Mouse (Mus musculus) heart, adult 9 months (tissue): Measurements from ENCODE around the gene 1600014C10Rik.

Source experiments
- DNase-seq, 2 experiments: peaks; one replicate each; pipeline ENCODE4 v3.0.0; 2022; ENCODE audit warnings: low spot score in 2 of 2

Gene 1600014C10Rik

DNA sequence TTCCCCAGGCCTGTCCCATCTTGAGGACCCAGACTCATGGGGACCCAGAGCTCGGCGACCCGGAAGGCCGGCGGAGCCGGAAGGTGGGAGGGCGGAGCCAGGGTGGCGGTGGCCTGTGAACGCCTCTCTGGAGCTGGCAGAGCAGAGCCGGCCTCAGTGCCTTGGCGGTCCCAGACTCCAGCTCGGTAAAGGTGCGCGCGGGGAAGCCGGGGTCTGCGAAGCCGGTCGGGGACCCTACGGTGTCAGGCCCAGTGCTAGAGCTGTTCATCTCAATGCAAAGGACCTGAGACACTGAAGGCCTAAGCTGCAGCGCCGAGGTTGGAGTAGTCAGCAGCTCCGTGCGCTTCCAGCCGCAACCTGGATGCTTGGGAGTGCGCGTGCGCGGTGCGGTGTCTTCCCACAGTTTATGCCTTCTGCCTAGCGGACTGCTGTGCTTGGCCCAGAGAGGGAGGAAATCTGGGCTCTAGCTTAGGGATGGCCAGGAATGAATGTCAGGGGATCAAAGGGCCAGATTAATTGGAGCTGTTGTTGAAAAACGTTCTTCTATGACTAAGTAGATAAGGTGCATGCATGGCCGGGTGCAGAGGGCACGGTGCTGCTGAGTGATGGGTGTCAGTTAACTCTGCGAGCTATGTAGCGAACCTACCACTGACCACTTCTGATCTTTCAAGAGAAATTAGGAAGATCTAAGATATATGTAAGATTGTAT, 846 bp downstream of the 1600014C10Rik start:
- peak; percentile 85 to 88 for DNase-seq

DNA sequence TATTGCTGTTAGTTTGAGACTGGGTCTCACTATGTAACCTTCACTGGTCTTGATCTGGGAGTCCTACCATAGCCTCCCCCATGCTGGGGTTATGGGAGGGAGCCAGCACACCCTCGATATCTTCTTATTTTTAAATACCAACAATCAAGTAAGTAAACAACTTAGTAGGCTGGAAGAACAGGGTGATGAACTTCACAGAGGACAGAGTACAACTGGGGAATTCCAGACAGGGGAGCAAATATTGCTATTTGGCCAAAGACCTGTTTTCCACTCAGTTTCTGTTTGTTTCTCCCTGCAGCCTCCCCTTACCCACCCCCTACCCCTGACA, 1.4 kb downstream of the 1600014C10Rik start:
- no peak for DNase-seq

DNA sequence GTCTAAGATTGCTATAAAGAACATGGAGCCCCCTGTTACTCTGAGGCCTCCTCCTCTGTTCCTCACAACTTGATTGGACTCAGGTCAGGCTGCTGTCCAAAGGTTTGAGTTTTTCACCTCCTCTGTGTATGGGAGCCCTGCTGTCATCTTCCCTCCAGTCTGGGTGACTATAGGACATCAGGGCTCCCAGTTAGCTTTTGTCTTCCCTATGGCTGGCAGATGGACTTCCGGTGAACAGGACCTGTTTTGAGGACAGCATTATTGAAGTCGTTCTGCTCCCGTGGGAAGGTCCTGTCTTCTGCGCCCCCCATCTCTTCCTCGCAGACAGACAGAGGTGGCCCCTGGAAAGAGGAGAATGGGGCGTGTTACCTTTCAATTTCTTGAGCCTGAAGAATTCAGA, 1.8 kb downstream of the 1600014C10Rik start:
- no peak for DNase-seq

DNA sequence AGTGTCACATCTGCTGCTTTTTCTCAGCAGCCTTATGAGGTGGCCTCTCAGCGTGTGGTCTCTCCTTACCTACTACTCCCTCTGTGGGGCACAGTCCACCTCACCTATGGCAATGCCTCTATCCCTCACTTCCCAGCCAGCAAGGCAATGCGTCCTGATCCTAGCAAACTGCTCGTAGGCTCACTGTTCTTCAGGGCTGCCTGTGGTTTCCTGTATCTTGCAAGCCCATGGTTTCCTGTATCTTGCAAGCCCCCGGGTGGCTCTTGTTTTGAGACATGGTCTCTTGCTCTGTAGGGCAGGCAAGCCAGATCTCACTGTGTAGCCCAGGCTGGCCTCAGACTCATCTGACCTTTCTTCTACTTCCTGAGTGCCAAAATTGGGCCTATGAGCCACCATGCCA, 3.8 kb downstream of the 1600014C10Rik start:
- DNase-seq, result no peak

DNA sequence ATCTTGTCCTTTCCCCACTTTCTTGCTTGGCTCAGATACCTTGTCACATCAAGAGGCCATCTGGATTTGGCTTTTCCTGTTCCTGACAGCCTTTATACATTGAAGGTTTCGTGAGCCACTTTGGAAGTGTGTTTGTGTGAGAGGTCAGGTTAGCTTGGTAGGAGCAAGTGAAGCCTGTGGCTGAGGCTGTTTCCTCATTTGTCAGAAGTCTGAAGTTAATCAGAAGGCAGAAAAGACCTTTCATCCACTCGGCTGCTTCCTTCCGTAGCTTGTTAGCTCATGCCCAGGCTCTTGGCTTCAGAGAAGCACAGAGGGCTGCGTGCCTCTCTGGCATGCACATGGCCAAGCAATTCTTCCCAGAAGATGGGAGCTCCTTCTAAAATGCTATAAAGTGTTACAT, 4.8 kb downstream of the 1600014C10Rik start:
- DNase-seq, result no peak

DNA sequence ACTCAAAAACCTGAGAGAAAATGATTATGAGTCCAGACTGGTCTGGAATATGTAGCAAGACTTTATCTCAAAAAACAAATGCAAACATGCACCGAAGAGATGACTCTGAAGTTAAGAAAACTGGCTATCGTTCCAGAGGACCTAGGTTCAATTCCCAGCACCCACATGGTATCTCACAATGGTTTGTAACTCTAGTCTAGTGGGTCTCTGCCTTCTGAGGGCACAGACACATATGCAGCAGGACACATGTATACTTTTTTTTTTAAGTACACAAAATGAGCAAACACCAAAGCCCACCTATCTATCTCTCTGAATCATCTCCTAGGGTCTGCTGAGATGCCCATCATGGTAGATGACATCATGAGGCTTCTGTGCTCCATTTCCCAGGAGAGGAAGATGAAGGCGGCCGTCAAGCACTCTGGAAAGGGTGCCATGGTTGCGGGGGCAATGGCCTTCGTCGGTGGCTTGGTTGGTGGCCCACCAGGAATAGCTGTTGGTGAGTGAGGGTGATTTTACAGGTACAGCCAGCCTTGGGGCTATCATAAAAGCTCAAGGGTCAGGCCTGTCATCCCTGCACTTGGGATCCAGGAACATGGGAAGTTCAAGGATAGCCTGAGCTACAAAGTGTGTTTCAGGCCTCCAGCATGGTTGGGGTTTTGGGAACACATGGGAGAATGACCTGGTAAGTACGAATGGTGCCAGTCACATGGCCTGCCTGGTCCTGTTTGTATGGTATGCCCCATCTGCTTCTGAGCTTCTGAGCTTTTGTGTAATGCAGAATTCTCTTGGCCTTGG, 5.5 kb downstream of the 1600014C10Rik start:
- DNase-seq, result no peak

DNA sequence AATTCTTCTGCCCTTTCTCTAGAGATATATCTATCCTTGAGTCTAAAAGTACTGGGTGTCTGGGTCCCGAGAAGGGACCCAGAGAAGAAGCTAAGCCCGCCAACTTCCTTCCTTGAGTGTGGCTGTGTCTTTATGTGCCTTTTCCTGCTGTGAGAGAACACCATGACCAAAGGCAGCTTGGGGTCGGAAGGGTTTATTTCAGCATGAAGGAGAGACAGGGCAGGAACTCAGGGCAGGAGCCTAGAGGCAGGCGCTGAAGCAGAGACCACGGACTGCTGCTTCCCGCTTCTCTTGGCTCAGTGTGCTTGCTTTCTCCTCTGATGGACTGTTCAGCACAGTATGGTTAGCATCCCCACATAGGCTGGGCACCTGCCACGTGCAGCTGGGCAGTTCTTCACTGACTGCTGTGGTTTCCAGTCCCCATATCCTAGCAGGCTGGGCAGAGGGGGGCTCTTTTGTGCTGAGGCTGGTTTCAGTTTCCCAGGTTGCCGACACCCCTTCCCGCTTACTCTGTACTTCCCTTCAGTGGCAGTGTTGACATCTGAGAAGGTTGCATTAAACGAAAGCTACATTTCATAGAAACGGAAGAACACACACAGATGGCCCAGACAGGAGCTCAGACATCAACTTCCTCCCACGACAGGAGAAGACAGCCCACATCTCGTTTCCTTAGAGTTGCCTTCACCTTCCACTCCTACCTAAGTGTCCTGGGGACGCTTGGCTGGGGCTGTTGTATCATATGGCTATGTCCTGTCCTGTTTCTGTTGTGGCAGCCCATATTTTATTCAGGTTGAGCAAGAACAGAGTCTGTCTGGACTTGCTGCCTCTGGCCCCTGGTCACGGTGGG, 6.3 kb downstream of the 1600014C10Rik start:
- no peak for DNase-seq

DNA sequence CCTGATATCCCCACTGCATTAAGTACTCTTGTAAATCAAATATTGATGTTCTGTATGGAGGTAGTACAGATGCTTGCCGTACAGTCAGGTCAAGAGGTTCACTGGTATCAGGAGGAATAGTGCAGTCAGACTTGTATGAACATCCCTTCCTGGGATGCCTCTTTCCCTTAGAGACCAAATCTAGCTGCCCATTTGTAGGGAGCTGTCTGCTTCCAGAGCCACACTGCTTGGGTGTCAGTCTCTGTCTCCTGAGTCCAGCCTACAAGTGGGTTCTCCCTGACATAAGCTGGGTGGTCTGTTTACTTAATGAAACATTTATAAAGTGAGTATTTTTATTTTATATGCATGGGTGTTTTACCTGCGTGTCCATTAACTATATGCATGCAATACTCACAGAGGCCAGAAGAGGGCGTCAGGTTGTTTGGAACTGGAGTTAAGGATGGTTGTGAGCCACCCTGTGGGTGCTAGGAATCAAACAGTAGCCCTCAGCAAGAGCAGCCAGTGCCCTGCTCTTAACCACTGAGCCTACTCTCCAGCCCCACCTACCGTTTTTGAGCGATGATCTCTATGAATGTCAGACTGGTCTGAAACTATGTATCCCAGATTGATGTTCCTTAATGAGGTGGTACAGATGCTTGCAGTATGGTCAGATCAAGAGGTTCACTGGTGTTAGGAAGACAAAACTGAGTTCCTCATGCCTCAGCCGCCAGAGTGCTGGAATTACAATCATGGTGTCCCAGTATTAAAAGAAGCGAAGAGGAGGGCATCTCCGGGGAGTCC, 7.2 kb downstream of the 1600014C10Rik start:
- no peak for DNase-seq

DNA sequence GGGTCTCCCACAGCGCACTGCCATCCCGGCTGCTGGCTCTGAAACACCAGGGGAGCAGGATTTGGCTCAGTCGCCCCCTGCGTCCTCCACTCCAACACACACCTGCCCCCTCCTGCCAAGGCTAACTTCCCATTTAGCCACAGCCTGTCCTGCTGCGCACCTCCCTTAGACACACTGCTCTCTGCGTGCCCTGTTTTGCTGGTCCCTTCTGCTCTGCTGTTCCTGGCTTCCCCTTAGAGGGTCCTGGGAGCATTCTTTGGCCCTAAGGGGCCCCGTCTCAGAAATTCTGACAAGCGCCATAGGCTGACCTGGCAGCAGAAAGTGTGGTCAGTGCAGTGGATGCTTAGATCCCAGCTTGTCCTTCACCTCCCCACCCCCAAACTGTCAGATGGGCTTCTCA, 8.1 kb downstream of the 1600014C10Rik start:
- DNase-seq, result no peak

DNA sequence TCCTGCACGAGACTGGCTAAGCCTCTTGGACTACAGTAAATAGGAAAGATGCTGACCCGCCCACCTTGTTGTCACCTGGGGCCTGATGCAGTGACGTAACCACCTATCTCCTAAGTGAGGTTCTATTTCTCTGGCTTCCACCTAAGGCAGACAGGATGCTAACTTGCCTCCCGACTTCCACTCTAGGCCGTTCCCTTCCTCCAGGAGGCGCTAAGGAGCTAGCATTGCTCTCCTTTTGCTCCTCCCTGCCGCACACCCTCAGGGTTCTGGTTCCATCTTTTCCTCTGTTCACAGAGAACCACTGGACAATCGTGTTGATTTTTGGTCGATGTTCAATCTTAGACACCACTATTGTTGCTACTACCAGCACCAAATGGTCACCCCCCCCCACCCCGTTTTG, 8.6 kb downstream of the 1600014C10Rik start:
- DNase-seq, result no peak

DNA sequence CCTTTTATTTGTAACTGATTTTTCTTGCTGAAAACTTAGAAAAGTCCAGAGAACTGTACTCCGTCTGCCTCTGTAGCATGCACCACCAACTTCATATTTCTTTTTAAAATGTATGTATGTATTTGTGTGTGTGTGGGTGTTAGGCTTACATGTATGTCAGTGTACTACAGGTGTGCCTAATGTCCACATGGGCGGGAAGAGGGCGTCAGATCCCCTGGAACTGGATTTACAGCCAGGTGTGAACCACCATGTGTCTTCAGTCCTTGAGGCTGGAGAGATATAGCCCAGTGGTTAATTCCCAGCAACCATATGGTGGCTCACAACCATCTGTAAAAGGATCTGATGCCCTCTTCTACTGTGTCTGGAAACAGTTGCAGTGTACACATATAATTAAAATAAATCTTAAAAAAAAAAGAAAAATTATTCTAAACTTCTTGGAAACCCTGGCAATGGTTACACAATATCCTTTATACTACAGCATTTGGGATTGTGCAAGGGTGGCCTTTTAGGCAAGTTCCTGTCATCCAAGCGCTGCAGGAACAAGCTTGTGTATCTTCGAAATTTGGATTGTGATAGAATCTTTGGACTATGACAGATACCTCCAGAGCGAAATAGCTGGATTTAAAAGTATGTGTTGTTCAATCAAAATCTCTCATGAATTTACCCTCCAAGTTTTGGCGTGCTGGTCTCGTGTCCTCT, 17.0 kb downstream of the 1600014C10Rik start:
- no peak for DNase-seq

DNA sequence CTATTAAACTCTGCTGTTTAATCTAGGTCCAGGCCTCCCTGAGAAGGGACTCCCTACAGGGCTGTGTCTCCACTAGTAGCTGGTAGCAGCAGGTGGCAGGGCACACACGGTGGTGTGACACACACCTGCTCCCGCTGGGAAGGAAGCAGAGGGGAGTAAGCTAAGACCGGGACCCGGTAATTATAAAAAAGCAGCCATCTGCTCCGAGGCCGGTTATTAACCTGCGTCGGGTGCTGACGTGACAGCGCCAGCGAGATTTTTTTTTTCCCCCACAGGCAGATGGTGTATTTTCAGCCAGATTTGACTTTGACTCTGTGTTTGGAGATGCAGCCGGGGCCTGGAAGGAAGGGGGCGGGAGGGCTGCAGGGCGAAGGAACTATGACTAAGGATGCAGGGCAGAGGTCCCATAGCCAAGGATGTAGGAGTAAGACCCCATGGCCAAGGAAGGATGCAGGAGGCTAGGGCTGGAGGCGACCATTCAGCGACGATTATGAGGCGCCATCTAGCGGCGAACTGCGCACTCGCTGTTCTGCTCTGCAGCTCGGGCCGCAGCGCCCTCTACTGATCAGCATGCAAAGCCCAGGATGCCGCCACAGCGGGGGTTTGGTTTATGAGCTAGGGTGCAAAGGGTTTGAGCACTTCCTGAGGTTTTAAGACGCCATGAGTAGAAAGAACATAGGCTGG, 17.7 kb downstream of the 1600014C10Rik start:
- DNase-seq, result peak; percentile 61 to 73

DNA sequence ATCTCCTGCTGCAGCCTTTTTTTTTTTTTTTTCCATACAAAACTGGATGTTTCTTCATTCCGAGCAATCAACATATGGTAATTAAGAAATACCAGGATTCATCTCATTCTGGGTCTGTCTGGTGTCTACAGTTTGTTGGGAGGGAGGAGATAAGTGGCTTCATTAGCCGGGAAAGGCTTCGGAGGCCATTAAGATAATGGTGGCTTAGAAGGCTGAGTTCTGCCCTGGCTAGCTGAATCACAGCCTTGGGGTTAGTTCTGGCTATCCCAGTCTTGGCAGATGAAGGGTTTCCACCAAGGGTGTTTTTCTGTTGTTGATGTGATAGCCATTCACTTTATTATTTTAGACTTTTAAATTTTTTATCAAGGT, 18.3 kb downstream of the 1600014C10Rik start:
- DNase-seq, result no peak

DNA sequence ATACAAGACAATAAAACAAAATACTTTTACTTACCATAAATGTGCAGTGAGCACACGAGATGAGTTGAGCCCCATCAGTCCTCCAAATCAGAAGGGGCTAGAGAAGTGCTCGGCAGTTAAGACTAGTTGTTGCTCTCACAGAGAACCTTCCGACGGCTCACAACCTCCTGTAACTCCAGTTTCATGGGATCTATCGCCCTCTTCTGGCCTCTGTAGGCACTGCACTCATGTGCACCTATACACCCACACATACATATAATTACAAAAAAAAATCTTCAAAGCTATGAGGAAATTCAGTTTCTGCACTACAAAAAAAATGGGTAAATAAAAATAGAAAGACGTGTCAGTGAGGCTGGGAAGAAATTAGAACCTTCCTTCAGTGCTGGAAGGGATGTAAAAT, 21.3 kb downstream of the 1600014C10Rik start:
- DNase-seq, result no peak

DNA sequence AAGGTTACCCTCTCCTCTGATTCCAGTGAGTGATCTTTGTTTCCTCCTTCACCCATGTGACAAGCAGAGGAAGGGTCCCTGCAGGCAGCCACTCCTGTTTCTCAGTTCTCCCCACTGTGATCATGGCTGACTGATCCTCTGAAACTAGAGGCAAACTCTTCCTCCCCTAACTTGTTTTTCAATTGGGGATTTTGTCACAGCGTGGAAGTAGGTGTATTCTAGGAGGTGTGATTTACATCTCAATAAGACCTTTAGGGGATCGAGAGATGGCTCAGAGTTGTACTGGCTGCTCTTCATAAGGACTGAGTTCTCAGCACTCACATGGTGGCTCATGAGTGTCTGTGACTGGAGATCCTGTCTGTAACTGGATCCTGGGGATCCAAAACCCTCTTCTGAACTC, 22.8 kb downstream of the 1600014C10Rik start:
- no peak for DNase-seq

DNA sequence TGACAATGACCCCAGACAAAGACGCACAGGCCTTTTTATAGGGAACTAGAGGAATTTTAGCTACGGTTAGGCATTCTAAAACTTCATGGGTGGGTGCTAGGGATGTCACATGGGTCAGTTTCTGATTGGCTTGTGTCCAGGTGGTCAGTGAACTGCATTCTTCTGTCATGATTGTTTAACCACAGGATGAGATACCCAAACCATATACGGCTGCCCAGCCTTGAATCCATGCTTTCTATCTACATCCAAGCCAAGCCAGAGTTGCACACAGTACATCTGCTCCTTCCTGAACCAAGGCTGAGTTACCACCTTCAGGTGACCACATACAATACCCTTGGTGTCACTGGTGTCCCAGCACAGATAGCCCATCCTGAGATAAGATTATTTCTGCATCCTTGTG, 23.5 kb downstream of the 1600014C10Rik start:
- no peak for DNase-seq

DNA sequence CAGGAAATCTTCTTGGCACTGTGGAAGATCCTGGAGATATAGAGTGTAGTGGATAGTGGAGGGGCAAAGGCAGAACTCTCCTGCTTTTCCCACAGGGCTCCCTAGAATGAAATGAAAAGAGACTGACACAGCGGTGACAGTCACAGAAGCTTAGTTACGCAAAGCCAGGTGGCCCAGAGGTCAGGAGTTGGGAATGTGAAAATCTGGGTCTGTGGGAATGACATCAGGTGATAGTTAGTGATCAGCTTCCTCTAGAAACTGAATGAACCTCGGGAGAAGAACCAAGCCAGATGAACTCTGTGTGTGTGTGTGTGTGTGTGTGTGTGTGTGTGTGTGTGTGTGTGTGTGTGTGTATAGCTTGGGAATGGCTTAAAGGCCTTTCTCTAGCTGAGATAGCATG, 26.0 kb downstream of the 1600014C10Rik start:
- no peak for DNase-seq

DNA sequence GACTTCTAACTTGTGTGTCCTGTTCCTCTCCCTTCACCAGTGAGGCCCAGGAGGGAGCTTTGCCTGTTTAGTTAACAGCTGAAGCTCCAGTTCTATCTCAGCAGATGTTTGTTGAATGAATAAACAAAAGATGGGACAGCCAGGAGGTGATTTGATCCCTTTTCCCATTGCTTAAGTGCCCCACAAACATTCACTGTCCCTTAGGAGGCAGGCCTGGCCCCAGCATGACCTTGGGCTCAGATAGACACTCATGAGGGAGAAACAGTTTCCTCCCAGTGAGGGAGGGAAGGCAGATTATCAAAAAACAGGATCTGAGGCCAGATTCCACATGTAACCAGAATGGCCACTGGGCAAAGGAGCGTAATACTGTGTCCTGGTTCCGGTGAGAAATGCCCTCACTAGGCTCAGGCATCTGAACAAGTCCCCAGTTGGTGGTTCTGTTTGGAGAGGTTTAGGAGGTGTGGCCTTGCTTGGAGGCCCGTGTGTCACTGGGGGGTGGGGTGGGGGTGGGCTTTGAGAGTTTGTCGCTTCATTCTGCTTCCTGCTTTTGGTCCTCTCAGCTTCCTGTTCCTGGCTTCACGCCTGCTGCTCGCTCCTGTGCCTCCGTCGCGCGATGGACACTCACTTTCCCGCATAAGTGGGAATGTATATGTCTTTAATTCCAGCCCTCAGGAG, 26.6 kb downstream of the 1600014C10Rik start:
- no peak for DNase-seq

DNA sequence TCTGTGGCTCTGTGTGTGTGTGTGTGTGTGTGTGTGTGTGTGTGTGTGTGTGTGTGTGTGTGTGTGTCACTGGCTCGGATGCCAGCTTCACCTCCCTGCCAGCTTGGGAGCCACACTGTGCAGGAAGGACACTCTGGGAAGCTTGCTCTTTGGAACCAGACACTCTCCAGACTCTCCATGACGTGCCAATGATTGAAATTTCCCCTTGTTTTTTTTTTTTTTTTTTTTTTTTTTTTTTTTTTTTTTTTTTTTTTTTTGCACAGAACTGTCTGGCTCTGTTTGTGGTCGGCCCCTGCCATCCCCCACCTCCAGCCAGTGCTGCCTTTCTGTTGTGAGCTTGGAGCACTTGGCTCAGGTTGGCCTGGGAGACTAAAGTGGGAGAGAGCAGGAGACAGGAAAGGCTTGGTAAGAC, 29.6 kb downstream of the 1600014C10Rik start:
- DNase-seq, result no peak
